Mouse (Mus musculus) intestine, embryonic 14.5 days (tissue): ENCODE results near the gene A1cf. TPM values are rescaled to one million over a fixed set of nuclear protein-coding genes. Genes with fewer than 3 reads are reported as not detected.

ENCODE experiments used
- ATAC-seq: fragments of 200-750 bp; cut with Nextera tagmentation; replicated peaks from 2 replicates; pipeline ENCODE4 v1.8.0; 2017; ENCODE audit warnings: low read depth, moderate number of reproducible peaks, moderate TSS enrichment, moderate library complexity; ENCODE audit not compliant: low FRiP score, low TSS enrichment
- DNase-seq: peaks from one replicate; pipeline ENCODE4 v3.0.0-alpha.2; 2018; ENCODE audit warnings: low spot score
- H3K27ac ChIP-seq: fragments of 300-500 bp; sonication (generic); 2 replicates; pipeline ENCODE4 v1.5.1; 2014; ENCODE audit warnings: low read depth, mild to moderate bottlenecking, control low read depth
- H3K27me3 ChIP-seq: fragments of 300-500 bp; sonication (generic); replicated peaks from 2 replicates; pipeline ENCODE4 v1.6.1; 2014; ENCODE audit warnings: low read length, control low read depth; ENCODE audit not compliant: control insufficient read depth, insufficient read depth
- H3K36me3 ChIP-seq: fragments of 300-500 bp; sonication (generic); 2 replicates; pipeline ENCODE4 v1.6.1; 2014; ENCODE audit warnings: low read length, control low read depth; ENCODE audit not compliant: control insufficient read depth, insufficient read depth
- H3K4me1 ChIP-seq: fragments of 300-500 bp; sonication (generic); replicated peaks from 2 replicates; pipeline ENCODE4 v1.6.1; 2014; ENCODE audit warnings: low read length, control low read depth, mixed read lengths; ENCODE audit not compliant: control insufficient read depth, insufficient read depth
- H3K4me2 ChIP-seq: fragments of 300-500 bp; sonication (generic); 2 replicates; pipeline ENCODE4 v1.6.1; 2014; ENCODE audit warnings: low read length
- H3K4me3 ChIP-seq: fragments of 300-500 bp; sonication (generic); 2 replicates; pipeline ENCODE4 v1.5.1; 2014; ENCODE audit warnings: low read depth, low read length, control low read depth, mixed read lengths
- H3K9ac ChIP-seq: fragments of 300-500 bp; sonication (generic); 2 replicates; pipeline ENCODE4 v1.6.1; 2014; ENCODE audit warnings: mild to moderate bottlenecking, low read length
- H3K9me3 ChIP-seq: fragments of 300-500 bp; sonication (generic); 2 replicates; pipeline ENCODE4 v1.6.1; 2016; ENCODE audit warnings: low read length, control low read depth; ENCODE audit not compliant: control insufficient read depth
- WGBS: fragments of 180-500 bp; shearing (Covaris S2); extraction: QIAGEN DNeasy Blood & Tissue Kit; methylation state at CpG from one replicate; pipeline ENCODE4 v1.1.7; 2014; 5-methylcytosine and 5-hydroxymethylcytosine counted together
- polyA plus RNA-seq: library from polyadenylated mRNA; unstranded; fragments of >200 nt; fragmentation: Nextera tagmentation; extraction: Ambion mirVana; gene quantifications from 2 replicates; pipeline ENCODE4 v1.2.1, GENCODE M21; 2014

The A1cf gene
- polyA plus RNA-seq, 1 experiment from 2014 or later, result 5.5 TPM

DNA sequence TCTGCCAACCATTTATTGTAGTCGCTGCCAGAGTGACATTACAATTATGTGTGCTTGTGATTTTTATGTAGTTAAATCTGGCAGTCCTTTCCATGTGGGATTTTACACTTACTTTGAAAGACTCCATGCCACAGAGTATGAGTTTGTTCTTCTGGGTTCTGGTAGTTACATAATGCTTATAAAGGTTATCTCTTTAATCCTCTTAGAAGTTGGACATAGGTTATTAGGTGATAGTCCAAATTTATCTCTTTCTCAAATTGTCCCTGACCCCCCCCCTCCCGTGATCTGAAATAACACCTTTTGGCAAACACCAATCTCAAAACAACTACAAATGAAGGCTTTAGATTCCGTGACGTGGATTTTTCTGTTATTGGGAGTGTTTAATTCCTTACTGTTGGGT, 16.0 kb downstream of the A1cf start:
- Histone ChIP-seq H3K36me3 (no peaks in the 10 kb centered on the region), H3K4me1 (no peaks in the 10 kb centered on the region), H3K4me3 (no peak overlapping the region), H3K27me3 (no peaks in the 10 kb centered on the region), H3K27ac (no peak overlapping the region), H3K4me2 (no peak overlapping the region), H3K9me3 (no peaks in the 10 kb centered on the region), H3K9ac (no peak overlapping the region)
- ATAC-seq (no peak), DNase-seq (no peak)
- WGBS, result 78% methylated on average over 4 of the region's 4 CpGs

DNA sequence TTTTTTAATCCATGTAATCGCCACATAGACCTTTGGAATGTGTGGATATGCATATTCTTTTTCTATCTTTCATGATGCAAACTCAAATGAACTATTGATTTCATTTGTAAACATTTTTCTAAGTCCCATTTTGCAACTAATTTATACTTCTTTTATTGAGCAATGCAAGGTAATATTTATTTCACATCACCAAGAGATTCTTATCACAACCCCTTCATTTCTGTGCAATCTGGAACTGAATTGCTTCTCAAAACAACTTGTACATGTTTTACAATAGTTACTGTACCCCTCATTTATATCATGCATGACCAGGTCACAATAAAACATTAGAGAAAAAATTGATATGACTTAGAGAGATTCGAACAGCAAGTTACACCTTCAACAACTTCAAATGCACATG, 18.7 kb downstream of the A1cf start:
- 94% methylated on average over 2 of the region's 2 CpGs for WGBS
- no peaks in the 10 kb centered on the region for H3K4me1 ChIP-seq
- no peak for ATAC-seq

DNA sequence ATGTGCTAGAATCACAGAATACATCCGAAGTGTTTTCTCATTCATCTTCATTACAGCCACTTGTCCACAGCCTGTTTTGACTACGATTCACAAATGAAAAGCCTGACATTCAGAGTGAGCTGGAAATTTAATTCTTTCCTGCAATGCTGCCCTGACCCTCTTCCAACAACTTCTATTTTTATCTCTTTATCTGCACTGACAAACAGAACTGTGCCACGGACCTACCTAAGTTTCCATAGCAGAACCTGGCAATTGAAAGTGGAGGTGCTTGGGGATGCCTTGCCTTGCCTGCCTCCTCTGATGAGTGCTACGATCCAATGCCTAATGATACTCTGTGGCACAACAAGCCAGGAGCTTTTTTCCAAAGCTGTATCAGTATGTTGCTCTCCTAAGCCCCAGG, 21.4 kb downstream of the A1cf start:
- Histone ChIP-seq H3K4me3 (no peak overlapping the region), H3K27me3 (no peaks in the 10 kb centered on the region), H3K4me2 (no peak overlapping the region), H3K27ac (no peak overlapping the region), H3K36me3 (no peaks in the 10 kb centered on the region), H3K9me3 (no peaks in the 10 kb centered on the region), H3K4me1 (no peaks in the 10 kb centered on the region), H3K9ac (no peak overlapping the region)
- no peak for DNase-seq
- WGBS, result 39% methylated on average over 4 of the region's 4 CpGs
- no peak for ATAC-seq

More for the DNA sequence above, 18.7 kb downstream of the A1cf start:
- DNase-seq, result no peak
- Histone ChIP-seq H3K27me3 (no peaks in the 10 kb centered on the region), H3K36me3 (no peaks in the 10 kb centered on the region), H3K27ac (no peak overlapping the region), H3K9ac (no peak overlapping the region), H3K9me3 (no peaks in the 10 kb centered on the region), H3K4me3 (no peak overlapping the region), H3K4me2 (no peak overlapping the region)

DNA sequence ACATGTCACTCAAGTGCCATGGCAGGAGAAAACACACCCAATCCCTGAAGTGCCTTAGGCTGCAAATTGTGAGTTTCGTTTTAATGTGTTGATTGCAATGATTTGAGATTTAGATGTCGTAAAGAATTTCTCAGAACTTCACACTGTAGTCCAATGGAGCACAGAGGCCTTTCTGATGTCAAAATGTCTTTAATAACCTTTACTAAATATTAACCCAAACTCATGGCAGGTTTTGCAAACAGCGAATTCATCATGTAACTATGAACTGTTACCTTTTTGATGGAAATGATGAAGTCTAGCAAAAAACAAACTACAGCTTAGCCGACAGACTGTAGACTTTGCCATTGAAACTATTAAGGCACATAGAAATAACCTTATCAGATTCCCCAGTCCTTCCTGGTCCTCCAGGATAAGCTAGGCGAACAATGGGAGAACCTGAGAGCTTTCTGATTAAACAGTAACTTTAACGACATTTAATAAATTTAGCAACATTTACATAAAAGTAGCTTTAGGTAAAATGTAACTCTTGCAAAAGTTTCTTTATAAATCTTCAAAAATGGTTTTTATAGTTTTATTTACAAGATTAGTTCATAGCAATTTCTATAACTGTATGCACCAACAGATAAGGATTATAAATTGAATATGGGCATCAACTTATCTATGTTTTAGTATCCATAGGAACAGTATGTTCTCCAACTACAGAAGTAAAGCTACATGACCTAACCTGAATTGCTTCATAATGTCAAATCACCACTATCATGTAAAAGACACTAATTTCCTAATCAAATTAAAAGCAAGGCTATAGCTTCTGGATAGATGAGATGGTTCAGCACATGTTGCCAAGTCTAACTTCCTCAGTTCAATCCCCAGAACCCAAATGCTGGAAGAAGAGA, 22.7 kb downstream of the A1cf start:
- Histone ChIP-seq H3K9me3 (no peaks in the 10 kb centered on the region), H3K27ac (no peak overlapping the region; the same call in 1 of the 2 replicates), H3K4me3 (no peak overlapping the region), H3K27me3 (no peaks in the 10 kb centered on the region), H3K9ac (no peak overlapping the region), H3K4me2 (no peak overlapping the region), H3K4me1 (no peaks in the 10 kb centered on the region), H3K36me3 (no peaks in the 10 kb centered on the region)
- DNase-seq (no peak), ATAC-seq (no peak)
- WGBS, result 74% methylated on average over 6 of the region's 6 CpGs

DNA sequence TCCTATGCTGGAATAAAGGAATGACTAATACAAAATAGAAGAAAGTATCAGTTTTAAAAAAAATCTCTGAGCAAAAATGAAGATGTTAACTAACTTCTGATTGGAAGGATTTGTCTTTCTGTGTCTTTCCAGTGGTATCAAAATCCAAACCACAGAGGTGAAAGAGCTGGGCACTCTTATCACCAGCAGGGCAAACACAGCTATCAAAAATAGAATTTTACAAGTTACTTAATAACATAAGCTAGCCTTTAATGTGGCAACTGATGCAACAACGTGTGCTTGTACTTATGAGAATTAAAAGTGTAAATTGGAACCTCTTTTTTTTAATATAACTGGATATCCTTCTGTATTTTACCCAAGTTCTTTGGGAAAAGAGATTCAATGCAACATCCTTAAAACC, 27.4 kb downstream of the A1cf start:
- no peak overlapping the region for H3K4me2 ChIP-seq
- 64% methylated on average over 1 of the region's 1 CpGs for whole genome bisulfite sequencing

DNA sequence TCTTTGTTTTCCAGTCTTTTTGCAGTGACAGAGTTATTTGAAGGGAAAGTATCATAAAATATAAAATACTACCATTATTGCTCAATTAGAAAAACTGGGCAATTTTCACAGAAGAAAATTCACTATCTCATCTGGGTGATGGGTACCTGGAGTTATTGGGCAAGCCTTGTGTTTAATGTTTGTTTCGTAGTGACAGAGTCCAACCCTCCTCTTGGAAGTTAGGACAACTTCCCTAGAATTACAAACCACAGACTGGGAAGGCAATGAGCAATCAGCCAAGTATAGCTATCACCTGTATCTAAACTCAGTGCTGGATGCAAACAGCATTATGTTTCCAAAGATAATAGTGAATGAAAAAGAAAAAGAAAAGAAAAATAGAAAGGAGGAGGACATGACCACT, 28.1 kb downstream of the A1cf start:
- 84% methylated on average over 1 of the region's 1 CpGs for WGBS
- Histone ChIP-seq H3K4me1 (no peaks in the 10 kb centered on the region), H3K36me3 (no peaks in the 10 kb centered on the region), H3K27ac (no peak overlapping the region), H3K9ac (no peak overlapping the region), H3K4me2 (no peak overlapping the region), H3K4me3 (no peak overlapping the region), H3K9me3 (no peaks in the 10 kb centered on the region), H3K27me3 (no peaks in the 10 kb centered on the region)
- ATAC-seq, result no peak
- no peak for DNase-seq

More for the DNA sequence above, 27.4 kb downstream of the A1cf start:
- Histone ChIP-seq H3K9me3 (no peaks in the 10 kb centered on the region), H3K4me1 (no peaks in the 10 kb centered on the region), H3K27ac (no peak overlapping the region), H3K4me3 (no peak overlapping the region), H3K9ac (no peak overlapping the region), H3K36me3 (no peaks in the 10 kb centered on the region), H3K27me3 (no peaks in the 10 kb centered on the region)
- ATAC-seq (no peak), DNase-seq (no peak)

DNA sequence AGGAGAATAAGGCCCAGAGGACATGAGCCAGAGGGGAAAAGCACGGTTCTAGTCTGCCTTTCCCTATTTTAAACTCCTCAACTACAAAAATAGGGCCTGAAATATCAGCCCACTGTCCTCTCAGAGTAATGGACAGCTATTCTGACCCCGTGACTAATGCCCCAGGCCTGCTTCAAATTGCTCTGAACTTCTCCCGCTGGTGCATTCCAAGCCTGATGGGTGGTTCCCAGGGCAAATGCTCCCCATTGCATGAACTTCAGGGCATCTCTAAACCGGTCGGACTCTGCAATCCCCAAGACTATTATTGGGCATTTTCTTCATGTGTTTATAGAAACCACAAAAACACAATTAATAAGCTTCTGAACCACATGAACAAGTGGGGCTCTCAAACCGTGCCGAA, 37.1 kb downstream of the A1cf start:
- ATAC-seq (no peak), DNase-seq (no peak)
- Histone ChIP-seq H3K4me2 (no peak overlapping the region), H3K4me1 (no peaks in the 10 kb centered on the region), H3K27ac (no peak overlapping the region), H3K9ac (no peak overlapping the region), H3K9me3 (no peaks in the 10 kb centered on the region), H3K36me3 (no peaks in the 10 kb centered on the region), H3K27me3 (no peaks in the 10 kb centered on the region), H3K4me3 (no peak overlapping the region)
- 51% methylated on average over 7 of the region's 7 CpGs for WGBS

DNA sequence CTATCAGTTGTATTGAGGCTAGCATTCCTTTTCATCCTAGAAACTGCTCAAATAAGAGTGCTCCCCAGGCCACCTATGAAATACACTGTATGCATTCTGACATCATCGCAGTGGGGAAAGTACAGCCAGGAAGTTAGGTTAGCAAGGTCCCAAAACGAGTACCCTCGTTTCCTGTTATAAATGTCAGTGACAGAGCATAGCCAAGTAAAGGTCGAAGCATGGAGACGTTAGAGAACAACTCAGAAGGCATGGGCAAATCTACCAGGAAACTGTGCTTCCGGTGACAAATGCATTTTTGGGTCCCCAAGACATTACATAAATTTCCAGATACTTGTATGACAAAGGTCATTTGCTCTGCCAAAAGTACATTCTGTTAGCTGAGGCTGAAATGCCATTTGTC, 41.9 kb downstream of the A1cf start:
- DNase-seq, result no peak
- no peaks in the 10 kb centered on the region for H3K4me1 ChIP-seq
- WGBS, result 54% methylated on average over 6 of the region's 6 CpGs

DNA sequence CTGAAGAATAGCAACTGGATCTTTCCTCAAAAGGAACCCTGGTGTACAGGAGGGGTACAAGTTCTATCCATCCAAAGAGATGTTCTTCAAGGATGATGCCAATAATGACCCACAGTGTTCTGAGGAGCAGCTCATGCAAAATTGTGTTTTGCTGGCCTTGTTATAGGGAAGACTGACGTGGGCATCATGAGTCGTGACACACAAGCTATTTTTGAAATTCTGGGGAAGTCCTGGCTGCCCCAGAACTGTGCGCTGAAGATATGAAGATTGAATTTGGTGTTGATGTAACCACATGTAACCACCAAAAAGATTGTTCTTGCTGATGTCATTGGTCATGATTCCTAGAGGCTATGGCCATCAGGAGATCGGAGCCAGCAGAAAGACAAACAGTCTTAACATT, 45.4 kb downstream of the A1cf start:
- Histone ChIP-seq H3K36me3 (no peaks in the 10 kb centered on the region), H3K9ac (no peak overlapping the region), H3K9me3 (no peaks in the 10 kb centered on the region), H3K4me1 (no peaks in the 10 kb centered on the region), H3K4me3 (no peak overlapping the region), H3K27ac (no peak overlapping the region), H3K4me2 (no peak overlapping the region), H3K27me3 (no peaks in the 10 kb centered on the region)
- DNase-seq, result no peak
- WGBS, result 92% methylated on average over 4 of the region's 4 CpGs
- ATAC-seq, result no peak

More for the DNA sequence above, 41.9 kb downstream of the A1cf start:
- Histone ChIP-seq H3K27me3 (no peaks in the 10 kb centered on the region), H3K9me3 (no peaks in the 10 kb centered on the region), H3K9ac (no peak overlapping the region), H3K4me2 (no peak overlapping the region), H3K27ac (no peak overlapping the region), H3K4me3 (no peak overlapping the region), H3K36me3 (no peaks in the 10 kb centered on the region)
- ATAC-seq, result no peak
